Mouse (Mus musculus) hindbrain, postnatal 0 days (tissue): ENCODE measurements at regions not wholly inside any gene's neighbourhood (a gene's known extent, or its start where the extent isn't known, plus 50 kb on each side); places are given as distances from the start of the nearest gene placed in this dataset.

ENCODE experiments used
- ATAC-seq: fragments of 200-750 bp; cut with Nextera tagmentation; 2 replicates; pipeline ENCODE4 v1.8.0; 2017; ENCODE audit warnings: mild to moderate bottlenecking, moderate TSS enrichment, moderate library complexity
- DNase-seq: peaks from one replicate; pipeline ENCODE4 v3.0.0-alpha.2; 2015; ENCODE audit warnings: low spot score
- H3K27ac ChIP-seq: fragments of 300-500 bp; sonication (generic); 2 replicates; pipeline ENCODE4 v1.5.1; 2014; ENCODE audit warnings: mild to moderate bottlenecking
- H3K27me3 ChIP-seq: fragments of 300-500 bp; sonication (generic); 2 replicates; pipeline ENCODE4 v1.6.1; 2014; ENCODE audit warnings: low read length, mixed read lengths; ENCODE audit not compliant: insufficient read depth
- H3K36me3 ChIP-seq: fragments of 300-500 bp; sonication (generic); 2 replicates; pipeline ENCODE4 v1.6.1; 2014; ENCODE audit warnings: low read length, mixed read lengths; ENCODE audit not compliant: insufficient read depth
- H3K4me1 ChIP-seq: fragments of 300-500 bp; sonication (generic); 2 replicates; pipeline ENCODE4 v1.6.1; 2014; ENCODE audit warnings: antibody characterized with exemption, low read length, mixed read lengths; ENCODE audit not compliant: insufficient read depth
- H3K4me2 ChIP-seq: fragments of 300-500 bp; sonication (generic); 2 replicates; pipeline ENCODE4 v1.6.1; 2014; ENCODE audit warnings: low read depth, mild to moderate bottlenecking, low read length, moderate library complexity, mixed read lengths
- H3K4me3 ChIP-seq: fragments of 300-500 bp; sonication (generic); 2 replicates; pipeline ENCODE4 v1.5.1; 2014; ENCODE audit warnings: low read length
- H3K9ac ChIP-seq: fragments of 300-500 bp; sonication (generic); replicated peaks from 2 replicates; pipeline ENCODE4 v1.6.1; 2014; ENCODE audit warnings: mild to moderate bottlenecking, low read length, moderate library complexity, mixed read lengths
- H3K9me3 ChIP-seq: fragments of 300-500 bp; sonication (generic); 2 replicates; pipeline ENCODE4 v1.6.1; 2016; ENCODE audit warnings: low read length, mixed read lengths
- CTCF ChIP-seq: IDR thresholded peaks from 2 replicates; pipeline ENCODE4 v1.5.1; 2016; ENCODE audit warnings: antibody characterized with exemption, control low read depth, low read depth
- WGBS: fragments of 180-500 bp; shearing (Covaris S2); extraction: QIAGEN DNeasy Blood & Tissue Kit; methylation state at CpG from one replicate; pipeline ENCODE4 v1.1.7; 2014; 5-methylcytosine and 5-hydroxymethylcytosine counted together

GRCm38 (mm10) chr4:11877945-11878344 is 103.1 kb downstream of the Gm10604 start:
- Histone ChIP-seq H3K9ac (no peak overlapping the region), H3K4me3 (no peak overlapping the region), H3K4me1 (no peaks in the 10 kb centered on the region), H3K9me3 (no peaks in the 10 kb centered on the region), H3K36me3 (no peaks in the 10 kb centered on the region), H3K27ac (no peak overlapping the region), H3K27me3 (no peaks in the 10 kb centered on the region), H3K4me2 (no peak overlapping the region)
- ATAC-seq: no peak
- TF ChIP-seq CTCF: no peak
- no peak for DNase-seq
- WGBS: 83% methylated on average over 4 of the region's 4 CpGs

DNA sequence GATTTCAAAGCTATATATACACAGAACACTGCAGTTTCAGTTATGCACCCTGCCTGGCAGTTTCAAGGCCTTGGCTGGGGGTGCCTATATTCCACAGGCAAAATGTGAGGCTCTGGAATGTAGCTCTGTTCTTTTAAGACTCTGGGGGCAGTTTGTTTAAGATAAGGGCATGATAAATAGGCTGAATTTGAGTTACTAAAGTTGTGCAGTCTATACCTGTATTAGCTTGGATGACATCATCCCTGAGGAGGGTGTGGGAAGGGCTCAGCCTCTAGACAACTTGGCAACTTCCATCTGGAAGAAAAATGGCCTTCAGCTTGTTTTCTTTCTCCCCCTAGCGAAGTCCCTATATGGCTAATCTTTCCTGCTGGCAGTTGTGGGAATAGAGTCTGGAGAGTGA is 105.1 kb downstream of the Gm10604 start:
- H3K9ac ChIP-seq: no peak overlapping the region
- no peak for DNase-seq
- H3K4me1 ChIP-seq: no peaks in the 10 kb centered on the region
- WGBS: 88% methylated on average over 1 of the region's 1 CpGs
- no peaks in the 10 kb centered on the region for H3K27me3 ChIP-seq
- no peak for TF ChIP-seq CTCF
- no peaks in the 10 kb centered on the region for H3K36me3 ChIP-seq
- no peak for ATAC-seq
- H3K4me2 ChIP-seq: no peak overlapping the region
- no peaks in the 10 kb centered on the region for H3K9me3 ChIP-seq
- no peak overlapping the region for H3K4me3 ChIP-seq
- H3K27ac ChIP-seq: no peak overlapping the region

DNA sequence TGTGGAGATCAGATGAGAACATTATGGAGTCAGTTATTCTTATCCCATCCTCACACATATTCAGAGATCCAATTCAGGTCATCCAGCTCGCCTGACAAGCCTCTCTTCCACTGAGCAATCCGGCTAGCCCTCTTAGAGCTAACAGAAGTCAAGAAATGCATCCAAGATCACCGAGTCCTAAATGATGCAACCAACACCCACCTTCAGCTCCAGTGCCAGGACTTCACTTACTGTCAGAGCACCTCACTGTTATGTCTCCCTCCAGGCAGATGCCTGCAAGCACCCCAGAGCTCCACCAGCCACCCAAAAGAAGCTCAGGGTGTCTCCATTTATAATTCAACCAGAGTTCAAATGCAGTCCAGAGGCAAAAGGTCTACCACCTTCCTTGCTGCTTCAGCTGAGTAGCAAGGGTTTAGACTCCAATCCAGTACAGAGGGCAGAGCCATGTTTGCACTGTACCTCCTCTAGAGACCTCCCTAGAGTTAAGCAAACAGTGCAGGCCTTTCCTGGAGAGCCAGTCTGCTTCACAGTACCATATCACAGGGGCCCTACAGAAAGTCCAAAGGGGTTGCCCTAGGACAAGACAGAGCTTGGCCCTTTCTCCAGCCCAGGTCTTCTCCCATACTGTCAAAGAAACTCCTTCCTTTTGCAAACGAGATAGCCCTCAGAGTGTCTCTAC is 106.3 kb downstream of the Gm10604 start:
- H3K4me3 ChIP-seq: no peak overlapping the region
- no peaks in the 10 kb centered on the region for H3K36me3 ChIP-seq
- 77% methylated on average over 4 of the region's 4 CpGs for WGBS
- no peaks in the 10 kb centered on the region for H3K9me3 ChIP-seq
- no peak for TF ChIP-seq CTCF
- H3K4me2 ChIP-seq: no peak overlapping the region
- no peaks in the 10 kb centered on the region for H3K4me1 ChIP-seq
- H3K27me3 ChIP-seq: no peaks in the 10 kb centered on the region
- H3K27ac ChIP-seq: no peak overlapping the region
- no peak for ATAC-seq
- no peak for DNase-seq
- H3K9ac ChIP-seq: no peak overlapping the region

DNA sequence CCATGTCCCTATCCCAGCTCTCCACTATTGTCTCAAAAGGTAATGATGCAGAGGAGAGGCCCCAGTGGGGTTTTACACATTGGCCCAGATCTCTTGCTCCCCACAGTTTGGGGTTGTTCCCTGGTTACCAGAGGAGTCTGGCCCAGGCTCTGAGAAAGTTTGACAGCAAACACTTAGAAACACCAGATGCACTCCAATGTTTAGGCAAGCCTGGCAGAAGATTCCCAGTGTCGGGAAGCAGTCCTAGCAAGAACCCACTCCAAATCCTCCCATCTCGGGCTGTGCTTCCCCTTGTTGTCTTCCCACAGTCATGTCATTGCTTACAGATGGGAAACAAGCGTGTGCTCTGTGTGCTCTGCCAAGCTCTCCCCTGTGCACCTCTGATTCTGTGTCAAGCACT is 109.0 kb downstream of the Gm10604 start:
- Histone ChIP-seq H3K4me2 (no peak overlapping the region), H3K27me3 (no peaks in the 10 kb centered on the region), H3K9me3 (no peaks in the 10 kb centered on the region), H3K27ac (no peak overlapping the region), H3K36me3 (no peaks in the 10 kb centered on the region), H3K4me3 (no peak overlapping the region), H3K9ac (no peak overlapping the region), H3K4me1 (no peaks in the 10 kb centered on the region)
- no peak for TF ChIP-seq CTCF
- no peak for DNase-seq
- ATAC-seq: no peak
- WGBS: 68% methylated on average over 3 of the region's 3 CpGs

DNA sequence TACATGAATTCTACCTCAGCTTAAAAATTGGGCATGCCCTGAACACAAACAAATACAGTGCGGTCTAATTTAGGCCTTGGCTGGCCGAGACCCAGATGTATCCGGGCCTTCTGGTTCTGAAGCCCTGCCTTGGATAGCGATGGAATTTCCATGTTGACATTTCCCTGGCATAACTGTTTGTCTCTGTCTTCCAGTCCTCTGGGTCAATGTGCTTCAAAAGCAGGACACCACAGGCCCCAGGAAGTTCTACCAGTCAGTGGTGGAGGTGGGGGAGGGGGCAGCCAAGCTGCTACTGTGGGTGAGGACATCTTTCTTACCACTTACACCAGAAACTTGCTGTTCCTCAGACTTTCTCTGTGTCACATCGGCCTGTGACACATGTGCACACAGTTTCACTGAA is 111.3 kb downstream of the Gm10604 start:
- Histone ChIP-seq H3K9me3 (no peaks in the 10 kb centered on the region), H3K36me3 (no peaks in the 10 kb centered on the region), H3K27me3 (no peaks in the 10 kb centered on the region), H3K4me3 (no peak overlapping the region), H3K27ac (no peak overlapping the region), H3K4me1 (no peaks in the 10 kb centered on the region), H3K4me2 (no peak overlapping the region), H3K9ac (no peak overlapping the region)
- no peak for TF ChIP-seq CTCF
- 77% methylated on average over 5 of the region's 5 CpGs for WGBS
- DNase-seq (no peak), ATAC-seq (no peak)

GRCm38 (mm10) chr4:11868565-11868964 is 112.5 kb downstream of the Gm10604 start:
- Histone ChIP-seq H3K9ac (no peak overlapping the region), H3K36me3 (no peaks in the 10 kb centered on the region), H3K9me3 (no peaks in the 10 kb centered on the region), H3K4me2 (no peak overlapping the region), H3K4me1 (no peaks in the 10 kb centered on the region), H3K4me3 (no peak overlapping the region), H3K27me3 (no peaks in the 10 kb centered on the region), H3K27ac (no peak overlapping the region)
- TF ChIP-seq CTCF: no peak
- WGBS: 71% methylated on average over 1 of the region's 1 CpGs
- DNase-seq: no peak
- ATAC-seq: no peak
